Mouse (Mus musculus): ENCODE data around the gene Mnd1.

GRCm38 (mm10) chr3:84081208-84081722 is 74.3 kb downstream of the Mnd1 start:
- TF ChIP-seq CTCF (IDR thresholded peaks at IDR 0.05; ENCODE audit: low read depth) (no peak), EP300 (IDR thresholded peaks at IDR 0.05; ENCODE audit: low read depth) (no peak)
